Mouse (Mus musculus): Measurements from ENCODE around the gene Ddx43. TPM values are rescaled to one million over a fixed set of nuclear protein-coding genes. Genes with fewer than 3 reads are reported as not detected.

Gene Ddx43
- total RNA-seq, 2 experiments from 2014 or later, result 0.16 TPM; not detected in 1

- no peak for DNase-seq (ENCODE audit: extremely low spot score in 1 of 2, low spot score in 1 of 2)
These were observed 24.1 kb upstream of the Ddx43 start for GRCm38 (mm10) chr9:78371441-78371840.

GRCm38 (mm10) chr9:78372827-78373504 lies 22.6 kb upstream of the Ddx43 start:
- DNase-seq (ENCODE audit: extremely low spot score in 1 of 2, low spot score in 1 of 2), result no peak

- DNase-seq (ENCODE audit: extremely low spot score in 1 of 2, low spot score in 1 of 2), result no peak
These were observed 21.2 kb upstream of the Ddx43 start for GRCm38 (mm10) chr9:78374397-78374796.

DNA sequence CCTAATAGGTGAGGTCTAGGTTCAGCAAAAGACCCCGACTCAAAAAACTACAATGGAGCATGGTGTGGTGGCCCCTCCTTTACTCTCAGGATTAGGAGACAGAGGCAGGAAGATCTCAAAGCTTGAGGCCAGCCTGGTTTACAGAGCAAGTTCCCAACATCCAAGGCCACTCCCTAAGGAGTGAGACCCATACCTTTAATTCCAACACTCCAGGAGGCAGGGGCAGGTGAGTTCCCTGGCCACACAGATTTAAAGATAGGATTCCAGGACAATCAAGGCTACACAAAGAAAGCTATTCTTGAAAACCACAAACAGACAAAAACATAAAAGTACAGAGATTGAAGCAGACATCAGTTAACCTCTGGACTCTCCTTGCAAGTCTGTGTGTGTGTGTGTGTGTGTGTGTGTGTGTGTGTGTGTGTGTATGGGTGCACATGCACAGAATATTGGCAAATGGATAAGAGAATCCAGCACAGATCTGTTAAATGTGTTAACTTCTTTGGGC lies 20.6 kb upstream of the Ddx43 start:
- no peak for DNase-seq (ENCODE audit: extremely low spot score in 1 of 2, low spot score in 1 of 2)

- no peak for DNase-seq (ENCODE audit: extremely low spot score in 1 of 2, low spot score in 1 of 2)
These were observed 20.1 kb upstream of the Ddx43 start for GRCm38 (mm10) chr9:78375486-78375885.

DNA sequence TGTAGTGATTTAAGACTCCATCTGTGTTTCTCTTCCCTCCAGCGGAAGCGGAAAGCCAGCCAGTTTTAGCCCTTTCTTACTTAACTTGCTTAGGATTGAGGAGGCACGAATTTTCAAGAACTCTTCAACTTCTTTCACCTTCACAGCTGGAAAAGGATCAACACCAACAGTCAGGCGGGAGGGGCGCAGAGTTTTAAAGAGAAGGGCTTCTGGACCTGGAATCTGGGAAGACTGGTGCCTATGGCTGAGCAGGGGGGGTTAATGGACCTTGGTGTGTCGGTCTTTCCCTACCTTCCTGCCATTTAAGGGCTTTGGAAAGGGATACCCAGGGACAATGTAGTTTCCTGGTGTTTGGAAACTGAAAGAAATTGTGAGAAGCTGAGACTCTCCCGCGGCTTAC lies 18.0 kb upstream of the Ddx43 start:
- DNase-seq (ENCODE audit: extremely low spot score in 1 of 2, low spot score in 1 of 2), result no peak

GRCm38 (mm10) chr9:78378113-78378785 lies 17.3 kb upstream of the Ddx43 start, which contains the start of gene Ooep:
Ooep (minus strand) TSS chr9:78378725.
- DNase-seq (ENCODE audit: extremely low spot score in 1 of 2, low spot score in 1 of 2), result peak; percentile 7 to 16

GRCm38 (mm10) chr9:78385893-78386292 lies 9.7 kb upstream of the Ddx43 start:
- DNase-seq (ENCODE audit: extremely low spot score in 1 of 2, low spot score in 1 of 2), result no peak

DNA sequence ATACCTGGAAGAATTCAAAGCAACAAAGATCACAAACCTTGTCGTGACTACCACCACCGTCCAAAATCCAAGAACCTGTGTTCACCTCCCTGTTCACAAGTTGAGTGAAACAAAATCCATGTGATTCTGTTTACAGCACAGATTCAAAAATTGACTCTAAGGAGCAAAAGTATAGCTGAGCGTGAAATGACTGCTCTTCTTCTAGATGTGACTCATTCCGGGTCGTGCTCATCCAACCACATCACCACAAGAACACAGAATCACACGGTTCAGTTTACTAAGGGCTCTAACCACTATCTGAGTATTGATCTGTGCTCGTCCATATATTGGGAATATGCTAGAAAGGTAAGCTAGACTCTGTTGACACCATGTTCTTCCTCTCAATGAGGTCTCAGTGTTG lies 8.6 kb upstream of the Ddx43 start:
- DNase-seq (ENCODE audit: extremely low spot score in 1 of 2, low spot score in 1 of 2), result no peak

DNA sequence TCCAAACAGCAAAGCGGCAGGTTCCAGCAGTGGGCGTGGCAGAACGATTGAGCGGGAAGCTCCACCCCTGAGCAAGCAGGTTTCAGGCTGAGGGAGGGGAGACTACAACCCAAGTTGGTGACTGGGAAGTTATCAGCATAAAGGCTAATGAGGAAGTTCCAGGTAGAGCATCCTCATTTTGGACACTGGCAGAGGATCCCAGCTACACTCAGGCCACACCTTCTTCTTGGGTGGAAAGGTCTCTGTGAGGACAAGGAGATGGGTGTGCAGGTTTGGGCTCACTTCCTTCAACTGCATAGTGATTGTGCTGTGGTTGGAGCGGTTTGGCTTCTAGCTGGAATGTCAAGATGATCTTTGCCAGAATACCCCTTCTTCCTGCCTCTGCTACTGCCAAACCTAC lies 5.6 kb upstream of the Ddx43 start:
- no peak for DNase-seq (ENCODE audit: extremely low spot score in 1 of 2, low spot score in 1 of 2)

GRCm38 (mm10) chr9:78393741-78394140 lies 1.8 kb upstream of the Ddx43 start:
- DNase-seq (ENCODE audit: extremely low spot score in 1 of 2, low spot score in 1 of 2), result no peak

DNA sequence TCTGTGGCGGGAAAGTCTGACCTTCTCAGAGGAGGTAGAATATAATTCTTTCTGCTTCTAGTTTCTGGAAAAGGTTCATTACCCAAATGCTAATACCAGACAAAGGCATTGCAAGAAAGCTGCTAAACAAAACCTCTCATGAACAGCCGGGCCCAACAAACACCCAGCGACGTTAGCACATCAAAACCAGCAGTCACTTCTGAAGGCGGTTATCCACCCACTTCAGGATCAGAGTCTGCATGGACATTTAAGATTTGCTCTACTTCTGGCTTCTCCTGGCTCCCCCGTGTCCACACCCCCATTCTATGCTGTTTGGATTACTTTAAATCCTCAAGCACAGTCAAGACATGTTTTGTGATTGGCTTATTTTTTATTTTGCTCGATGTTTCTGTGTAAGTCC lies 975 bp upstream of the Ddx43 start:
- DNase-seq (ENCODE audit: extremely low spot score in 1 of 2, low spot score in 1 of 2), result no peak

DNA sequence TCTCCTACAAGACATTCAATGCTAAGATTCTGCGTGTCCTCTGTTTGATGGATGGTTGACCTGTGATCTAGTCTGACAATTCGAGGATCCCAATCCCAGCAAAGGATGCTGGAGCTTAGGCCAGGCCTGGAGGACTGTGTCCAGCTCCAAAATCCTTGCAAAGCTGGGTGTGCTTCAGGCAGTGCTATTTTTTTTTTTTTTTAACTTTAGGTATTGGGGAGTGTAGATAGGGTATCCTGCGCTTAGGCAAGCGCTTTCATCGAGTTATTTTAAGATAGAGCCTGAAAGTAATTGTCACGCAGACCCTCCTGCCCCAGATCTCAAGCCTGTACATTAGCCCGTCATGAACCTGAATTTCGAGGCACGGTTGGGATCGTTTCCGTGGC lies 340 bp upstream of the Ddx43 start:
- no peak for DNase-seq (ENCODE audit: extremely low spot score in 1 of 2, low spot score in 1 of 2)

- DNase-seq (ENCODE audit: extremely low spot score in 1 of 2, low spot score in 1 of 2), result no peak
These were observed 940 bp downstream of the Ddx43 start for GRCm38 (mm10) chr9:78396517-78396916.

- DNase-seq (ENCODE audit: extremely low spot score in 1 of 2, low spot score in 1 of 2), result no peak
These were observed 5.0 kb downstream of the Ddx43 start for GRCm38 (mm10) chr9:78400570-78400969.

DNA sequence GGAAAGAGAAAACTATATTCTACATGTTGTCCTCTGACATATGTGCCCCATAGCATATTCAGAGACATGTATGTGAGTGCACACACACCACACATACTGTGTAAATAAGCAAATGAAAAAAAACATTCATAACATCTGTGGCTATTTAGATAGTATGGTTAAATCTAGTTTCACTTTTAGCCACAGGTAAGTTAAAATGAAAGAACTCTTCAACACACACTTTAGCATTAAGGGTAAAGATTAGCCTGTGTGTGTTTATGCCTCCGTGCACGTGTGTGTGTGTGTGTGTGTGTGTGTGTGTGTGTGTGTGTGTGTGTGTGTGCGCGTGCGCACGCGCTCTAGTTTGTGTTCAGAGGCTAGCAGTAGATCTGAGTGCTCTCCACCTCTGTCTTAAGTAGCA lies 6.0 kb downstream of the Ddx43 start:
- DNase-seq (ENCODE audit: extremely low spot score in 1 of 2, low spot score in 1 of 2), result no peak

- no peak for DNase-seq (ENCODE audit: extremely low spot score in 1 of 2, low spot score in 1 of 2)
These were observed 31.8 kb downstream of the Ddx43 start for GRCm38 (mm10) chr9:78427362-78427781.

DNA sequence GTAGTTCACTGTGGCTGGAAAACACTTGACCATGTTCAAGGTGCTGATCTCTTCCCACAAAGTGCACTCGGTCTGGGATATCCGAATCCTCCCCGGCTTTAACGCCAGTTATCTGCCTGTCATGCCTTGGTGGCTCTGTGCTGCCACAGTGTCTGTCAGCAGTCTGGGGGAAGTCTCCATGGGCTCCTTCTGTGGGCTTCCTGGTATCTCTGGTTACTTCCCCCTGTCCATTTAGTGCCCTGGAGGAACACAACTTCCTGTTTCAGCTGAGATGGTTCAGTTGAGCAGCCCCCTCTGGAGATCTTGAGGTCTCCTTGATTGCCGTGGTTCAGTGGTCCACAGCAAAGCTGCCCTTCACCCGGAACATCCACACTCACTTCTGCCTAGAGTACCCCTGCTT lies 32.6 kb downstream of the Ddx43 start:
- DNase-seq (ENCODE audit: extremely low spot score in 1 of 2, low spot score in 1 of 2), result no peak

- DNase-seq (ENCODE audit: extremely low spot score in 1 of 2, low spot score in 1 of 2), result no peak
These were observed 33.4 kb downstream of the Ddx43 start for GRCm38 (mm10) chr9:78428870-78429432.

- DNase-seq (ENCODE audit: extremely low spot score in 1 of 2, low spot score in 1 of 2), result no peak
These were observed 34.0 kb downstream of the Ddx43 start for GRCm38 (mm10) chr9:78429551-78429950.

GRCm38 (mm10) chr9:78430486-78430885 lies 34.9 kb downstream of the Ddx43 start:
- no peak for DNase-seq (ENCODE audit: extremely low spot score in 1 of 2, low spot score in 1 of 2)

DNA sequence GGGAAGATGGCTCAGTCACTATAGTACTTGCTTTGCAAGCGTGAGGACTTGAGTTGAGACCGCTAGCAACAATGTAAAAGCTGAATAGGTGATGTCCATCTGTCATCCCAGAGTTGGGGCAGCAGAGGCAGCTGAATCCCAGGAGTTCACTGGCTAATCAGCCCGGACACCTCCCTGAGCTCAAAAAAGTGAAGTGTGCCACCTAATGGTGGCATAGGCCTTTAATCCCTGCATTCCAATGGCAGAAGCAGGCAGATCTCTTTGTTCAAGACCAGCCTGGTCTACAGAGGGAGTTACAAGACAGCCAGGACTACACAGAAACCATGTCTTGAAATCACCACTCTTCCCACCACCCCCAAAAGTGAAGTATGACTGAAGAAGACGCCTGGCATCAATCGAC lies 36.9 kb downstream of the Ddx43 start:
- no peak for DNase-seq (ENCODE audit: extremely low spot score in 1 of 2, low spot score in 1 of 2)

All from layer of hippocampus, postnatal 25 days (tissue).